Mouse (Mus musculus) adrenal gland, adult 2 months (tissue): ENCODE data around the gene Brat1. TPM values are rescaled to one million over a fixed set of nuclear protein-coding genes. Genes with fewer than 3 reads are reported as not detected.

Source experiments
- DNase-seq: peaks from one replicate; pipeline ENCODE4 v3.0.0; 2021
- polyA plus RNA-seq: library from polyadenylated mRNA; depleted of rRNA; stranded (reverse); fragments of >200 nt; gene quantifications from 2 replicates; pipeline ENCODE4 v1.2.3, GENCODE M21; 2012
- total RNA-seq, 2 experiments: library from RNA; stranded (reverse); gene quantifications; 2 replicates each; pipeline ENCODE4 v1.2.3; 2021

The Brat1 gene
- total and polyA plus RNA-seq, 3 experiments = 16.9 to 46.4 (median 18.8) TPM

DNA sequence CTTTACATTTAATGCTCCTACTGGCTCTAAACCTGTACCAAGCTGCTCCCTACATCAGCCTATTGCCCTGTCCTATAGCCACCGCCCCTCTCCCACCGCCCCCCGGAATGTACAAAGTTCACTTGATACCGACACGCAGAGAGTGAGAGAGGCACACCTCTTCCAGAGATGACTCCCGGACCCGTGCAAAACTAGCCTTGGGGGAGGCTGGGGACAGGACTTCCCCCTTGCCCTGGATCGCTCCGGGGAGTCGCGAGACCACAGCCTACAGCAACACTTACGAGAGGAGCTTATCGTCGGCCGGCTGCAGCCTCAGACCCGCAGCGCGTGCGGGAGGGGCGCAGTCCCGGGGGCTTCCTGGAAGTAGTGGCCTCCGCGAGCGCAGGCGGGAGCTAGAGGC, 3.1 kb upstream of the Brat1 start:
- no peak for DNase-seq

DNA sequence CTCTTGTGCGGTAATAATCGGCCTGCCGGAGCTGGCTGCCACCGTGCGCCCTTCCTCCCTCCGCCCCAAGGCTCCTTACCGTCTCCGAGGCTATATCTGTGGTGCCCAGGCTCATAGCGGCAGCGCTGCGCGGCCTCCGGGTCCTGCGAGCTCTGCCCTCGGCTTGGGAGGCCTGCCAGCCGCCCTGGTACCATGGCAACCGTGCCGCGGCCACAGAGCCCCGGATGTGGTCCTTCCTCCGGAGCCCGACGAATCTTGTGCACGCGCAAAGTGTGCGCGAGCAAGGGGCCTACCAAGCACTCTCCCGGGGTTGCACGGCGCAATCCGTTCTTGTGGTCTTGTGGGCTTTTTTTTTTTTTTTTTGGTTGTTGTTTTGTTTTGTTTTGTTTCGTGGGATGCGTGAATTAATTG, 2.7 kb upstream of the Brat1 start, which contains the start of gene Iqce:
TSS of gene Iqce (minus strand) at position 276 of the 411 bp plus-strand sequence.
- peak; percentile 98 for DNase-seq

DNA sequence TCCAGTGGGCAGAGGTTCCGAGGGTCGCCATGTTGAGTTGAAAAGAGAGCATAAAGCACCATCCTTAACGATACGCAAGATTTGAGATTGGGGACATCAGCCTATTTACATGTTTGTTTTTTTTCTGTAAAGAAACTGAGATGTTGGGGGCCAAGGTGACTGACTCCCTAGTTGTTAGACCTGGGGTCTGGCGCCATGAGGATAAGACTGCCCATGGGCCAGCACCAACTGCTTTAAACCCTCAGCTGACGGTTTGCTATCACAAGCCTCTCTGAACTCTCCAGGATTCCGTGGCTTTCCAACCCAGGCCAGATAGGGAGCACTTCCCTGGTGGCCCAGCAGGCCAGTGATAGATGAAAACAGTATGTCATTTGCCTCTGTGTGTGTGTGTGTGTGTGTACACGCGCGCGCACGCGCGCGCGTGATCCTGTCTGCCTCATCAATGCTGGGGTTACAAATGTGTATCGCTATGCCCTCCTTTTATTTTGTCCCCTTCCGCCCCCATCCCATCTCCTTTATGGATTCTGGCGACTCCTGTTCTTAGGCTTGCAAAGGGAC, 2.1 kb upstream of the Brat1 start:
- DNase-seq = no peak

DNA sequence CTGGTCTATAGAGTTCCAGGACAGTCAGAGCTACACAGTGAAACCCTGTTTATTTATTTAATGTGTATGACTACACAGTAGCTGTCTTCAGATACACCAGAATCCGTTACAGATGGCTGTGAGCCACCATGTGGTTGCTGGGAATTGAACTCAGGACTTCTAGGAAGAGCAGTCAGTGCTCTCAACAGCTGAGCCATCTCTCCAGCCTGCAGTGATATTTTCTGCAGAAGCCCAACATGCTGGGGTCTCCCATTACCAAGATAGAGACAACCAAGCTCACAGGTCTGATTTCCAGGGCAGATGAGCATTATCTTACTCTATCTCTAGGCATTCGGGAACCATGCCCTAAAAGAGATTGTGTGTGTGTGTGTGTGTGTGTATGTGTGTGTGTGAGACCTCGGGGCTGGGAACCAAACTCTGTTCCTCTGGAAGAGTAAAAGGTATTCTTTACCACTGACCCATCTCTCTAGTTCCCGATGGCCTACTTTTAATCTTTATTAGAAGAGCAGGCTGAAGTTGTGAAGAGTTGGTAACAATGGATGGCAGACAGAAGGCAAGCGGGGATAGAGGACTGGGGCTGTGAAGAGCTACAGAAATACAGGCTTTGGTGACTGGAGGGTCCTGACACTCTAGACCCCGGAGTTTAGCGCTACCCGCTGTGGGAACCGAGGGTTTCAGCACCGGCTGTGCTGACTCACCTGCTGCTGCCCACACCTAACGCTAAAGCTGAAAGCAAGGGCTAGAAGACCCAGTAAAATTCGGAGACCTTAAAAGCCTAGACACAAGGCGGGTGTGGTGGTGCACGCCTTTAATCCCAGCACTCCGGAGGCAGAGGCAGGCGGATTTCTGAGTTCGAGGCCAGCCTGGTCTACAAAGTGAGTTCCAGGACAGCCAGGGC, 1.1 kb upstream of the Brat1 start:
- no peak for DNase-seq

DNA sequence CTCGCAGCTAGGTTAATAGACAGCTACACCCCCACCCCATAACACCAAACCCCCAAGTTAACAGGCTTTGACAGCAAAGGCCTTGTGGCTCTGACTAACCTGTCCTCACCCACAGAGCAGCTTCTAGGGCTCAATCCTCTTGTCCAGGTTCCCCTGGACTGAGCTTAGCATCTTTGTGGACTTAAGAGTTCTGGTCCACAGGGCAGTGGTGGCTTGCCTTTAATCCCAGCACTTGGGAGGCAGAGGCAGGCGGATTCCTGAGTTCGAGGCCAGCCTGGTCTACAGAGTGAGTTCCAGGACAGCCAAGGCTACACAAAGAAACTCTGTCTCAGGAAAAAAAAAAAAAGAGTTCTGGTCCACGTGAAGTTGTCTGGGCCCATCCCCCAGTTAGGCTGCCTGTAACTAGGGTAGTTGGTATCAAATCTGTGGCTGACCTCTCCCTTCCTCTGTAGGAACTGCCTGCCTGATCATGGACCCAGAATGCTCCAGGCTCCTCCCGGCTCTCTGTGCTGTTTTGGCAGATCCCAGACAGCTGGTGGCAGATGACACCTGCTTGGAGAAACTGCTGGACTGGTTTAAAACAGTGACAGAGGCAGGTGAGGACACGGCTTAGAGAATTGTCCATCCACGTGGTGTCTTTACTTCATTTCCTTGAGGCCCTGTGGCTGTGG, 825 bp downstream of the Brat1 start:
- no peak for DNase-seq

DNA sequence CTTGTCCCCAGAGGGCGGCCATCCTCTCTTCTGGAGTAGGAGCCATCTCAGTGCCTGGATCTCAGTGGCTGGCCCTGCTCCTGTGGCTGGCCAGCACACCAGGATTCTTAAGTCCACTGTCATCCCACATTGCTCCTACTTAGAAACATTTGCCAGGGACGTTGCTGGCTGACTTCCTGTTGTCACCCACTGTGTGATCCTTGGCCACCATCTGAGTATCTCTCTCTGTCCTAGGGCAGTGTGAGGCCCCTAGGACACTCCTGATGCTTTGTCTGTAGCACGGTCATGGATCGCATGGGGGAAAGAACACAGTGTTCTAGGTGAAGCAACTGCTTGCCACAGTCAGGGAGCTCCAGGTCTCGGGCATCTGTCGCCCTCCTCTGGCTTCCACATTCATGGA, 5.5 kb downstream of the Brat1 start:
- DNase-seq = no peak

DNA sequence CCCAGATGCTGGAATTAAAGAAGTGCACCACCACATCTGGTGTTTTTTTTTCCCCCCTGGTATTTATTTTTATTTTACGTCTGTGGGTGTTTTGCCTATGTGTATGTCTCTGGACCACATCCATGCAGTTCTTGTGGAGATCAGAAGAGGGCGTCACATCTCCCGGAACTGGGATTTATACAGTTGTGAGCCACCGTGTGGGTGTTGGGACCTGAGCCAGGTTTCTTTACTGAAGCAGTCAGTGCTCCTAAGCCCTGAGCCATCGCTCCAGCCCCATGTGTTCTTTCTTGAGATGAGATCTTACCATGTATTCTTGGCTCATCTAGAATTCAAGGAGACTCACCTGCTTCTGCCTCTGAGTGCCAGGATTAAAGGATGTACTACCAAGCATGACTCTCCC, 6.2 kb downstream of the Brat1 start:
- no peak for DNase-seq

DNA sequence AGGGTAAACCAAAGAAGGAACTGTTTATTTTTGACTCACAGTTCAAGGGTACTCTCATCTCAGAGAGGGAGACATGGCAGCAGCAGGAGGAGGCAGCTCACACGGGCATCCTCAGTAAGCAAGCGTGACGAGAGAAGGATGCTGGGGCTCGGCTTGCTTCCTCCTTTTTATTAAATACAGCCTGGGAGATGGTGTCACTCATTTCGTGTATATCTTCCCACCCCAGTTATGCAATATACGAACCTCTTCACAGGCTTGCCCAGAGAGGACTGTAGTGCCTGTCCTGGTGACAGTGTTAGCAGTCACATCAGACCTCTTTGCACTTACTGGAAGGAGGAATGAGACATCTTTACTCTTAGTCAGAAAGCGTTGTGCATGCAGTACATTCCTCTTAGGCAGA, 16.0 kb downstream of the Brat1 start:
- DNase-seq = no peak

DNA sequence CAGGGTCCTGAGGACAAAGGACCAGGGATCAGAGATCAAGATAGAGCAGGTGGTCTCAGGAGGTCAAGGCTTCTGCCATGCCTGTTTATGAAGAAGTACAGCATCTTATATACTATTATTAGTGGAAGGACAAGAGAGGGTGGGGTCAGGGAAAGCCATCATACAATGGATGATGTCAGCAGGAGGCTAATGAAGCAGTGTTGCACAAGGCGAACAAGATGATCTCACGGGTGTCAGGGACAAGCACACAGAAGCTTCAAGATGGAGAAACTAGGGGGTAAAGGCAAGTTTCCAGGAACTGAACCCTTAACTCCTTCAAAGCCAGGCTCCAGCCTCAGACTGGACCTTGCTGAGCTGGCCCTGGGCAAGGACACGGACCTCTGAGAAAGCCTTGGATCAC, 17.3 kb downstream of the Brat1 start:
- peak; percentile 60 for DNase-seq

DNA sequence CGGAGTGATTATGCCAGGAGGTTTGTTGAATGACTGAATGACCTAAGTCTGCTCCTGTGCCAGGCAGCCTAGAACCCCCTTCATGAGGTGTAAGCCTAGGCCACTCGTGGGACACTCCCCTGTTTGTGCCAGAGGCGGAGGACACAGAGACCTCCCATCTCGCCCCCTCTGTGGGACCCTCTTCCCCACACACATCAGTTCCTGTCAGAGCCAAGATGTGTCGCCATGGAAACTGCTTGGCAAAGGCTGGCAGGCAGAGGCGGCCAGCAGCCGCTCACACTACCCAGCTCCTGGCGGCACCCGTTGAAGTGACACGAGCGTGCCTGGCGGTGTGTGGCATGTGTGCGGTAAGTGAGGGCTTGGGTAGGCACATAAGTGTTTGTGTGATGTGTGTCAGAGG, 19.0 kb downstream of the Brat1 start, which contains the start of gene Amz1:
TSS of gene Amz1 (plus strand) at position 306 of the 400 bp plus-strand sequence.
- DNase-seq = no peak

DNA sequence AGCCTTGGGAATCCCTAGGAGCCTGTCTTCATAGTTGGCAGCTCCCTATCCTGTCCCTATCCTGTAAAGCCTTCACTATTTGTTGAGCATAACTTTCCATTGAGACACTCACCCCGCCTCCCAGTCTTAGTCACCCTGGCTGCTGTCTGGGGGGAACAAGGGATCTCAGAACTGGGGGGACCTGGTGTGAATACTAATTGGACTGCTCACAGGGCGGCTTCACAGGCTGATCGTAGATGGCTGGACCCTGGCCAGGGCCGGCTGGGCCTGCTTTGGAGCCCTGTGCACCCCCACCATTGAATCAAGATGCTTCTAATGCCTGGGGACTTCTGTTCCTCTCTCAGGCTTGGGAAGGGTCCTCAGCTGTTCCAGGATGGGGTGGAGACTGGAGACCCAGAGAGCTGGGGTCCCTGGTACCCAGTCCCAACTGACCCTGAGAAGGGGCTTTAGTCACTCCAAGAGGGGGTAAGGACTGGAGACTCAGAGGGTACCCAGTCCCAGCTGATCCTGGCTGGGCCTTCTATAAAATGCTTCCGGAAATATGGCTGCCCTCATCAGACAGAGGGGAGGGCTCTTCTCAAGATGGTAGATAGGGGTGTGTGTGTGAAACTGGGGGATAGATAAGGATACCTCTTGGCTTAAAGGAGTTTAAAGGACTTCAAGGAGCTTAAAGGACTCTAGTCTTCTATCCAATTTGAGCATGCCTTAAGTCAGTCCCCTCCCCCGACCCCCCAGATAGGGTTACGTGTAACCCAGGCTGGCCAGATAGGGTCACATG, 21.4 kb downstream of the Brat1 start:
- DNase-seq = peak; percentile 67

DNA sequence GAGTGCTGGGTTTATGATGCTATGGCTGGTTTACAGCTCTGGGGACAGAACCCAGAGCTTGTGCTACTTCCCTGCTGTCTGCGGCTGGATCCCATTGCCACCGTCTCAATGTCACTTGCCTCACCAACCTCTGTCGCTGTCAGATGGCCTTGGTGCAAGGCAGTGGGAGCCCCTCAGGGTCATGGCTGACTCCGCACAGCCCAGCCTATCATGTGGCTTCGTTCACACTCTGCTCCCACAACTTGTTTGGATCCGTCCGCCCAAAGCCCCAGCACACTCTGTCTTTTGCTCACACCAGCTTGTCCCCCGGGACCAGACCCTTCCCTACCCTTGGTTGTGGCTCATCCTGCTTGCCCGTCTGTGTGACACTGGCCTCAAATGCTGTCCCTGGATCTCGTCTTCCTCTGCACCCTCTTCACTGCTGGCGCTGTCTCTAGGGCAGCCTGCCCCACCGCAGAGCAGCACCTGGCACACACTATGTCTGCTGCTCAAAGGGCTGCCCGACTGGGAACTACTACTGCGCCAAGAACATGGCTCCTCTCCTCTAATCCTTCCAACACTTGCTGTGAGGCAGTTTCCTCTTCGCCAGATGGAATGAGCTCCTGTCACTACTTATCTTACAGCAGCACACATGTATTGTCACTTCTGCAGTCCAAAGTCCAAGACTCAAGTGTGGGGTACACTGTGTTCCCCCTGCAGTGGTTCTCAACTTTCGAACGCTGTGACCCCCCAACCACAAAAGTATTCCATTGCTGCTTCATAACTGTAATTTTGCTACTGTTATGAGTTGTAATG, 22.3 kb downstream of the Brat1 start:
- peak; percentile 83 for DNase-seq

DNA sequence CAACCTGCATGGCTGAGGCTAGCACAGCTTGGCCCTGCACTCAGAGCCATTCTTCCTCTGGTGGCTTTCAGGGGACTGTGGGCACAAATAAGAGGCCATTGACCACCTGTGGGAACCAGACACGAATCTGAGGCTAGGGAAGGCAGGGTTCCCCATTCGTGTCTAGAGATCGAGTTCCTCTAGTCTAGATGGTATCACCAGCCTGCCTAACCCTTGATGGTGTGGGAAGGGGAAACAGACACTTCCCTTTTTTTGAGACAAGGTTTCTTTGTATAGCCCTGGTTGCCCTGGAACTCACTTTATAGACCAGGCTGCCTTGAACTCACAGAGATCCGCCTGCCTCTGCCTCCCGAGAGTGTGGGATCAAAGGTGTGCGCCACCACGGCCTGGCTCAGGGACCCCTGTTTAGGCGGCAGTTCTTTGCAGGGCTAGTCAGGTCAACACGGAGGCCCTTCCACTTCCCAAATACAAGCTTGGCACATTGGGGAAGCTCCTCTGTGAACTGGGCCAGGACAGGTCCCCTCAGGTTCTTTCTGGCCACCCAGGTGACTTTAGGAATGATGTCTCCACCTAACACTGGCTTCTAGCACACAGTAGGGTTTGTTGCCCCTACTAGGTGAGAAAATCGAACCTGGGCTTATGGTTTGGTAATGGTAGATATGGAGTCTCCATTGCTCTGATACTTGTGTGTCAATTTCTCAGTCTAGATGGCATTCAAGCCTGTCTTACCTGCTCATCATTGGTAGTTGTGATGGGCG, 26.4 kb downstream of the Brat1 start:
- no peak for DNase-seq

DNA sequence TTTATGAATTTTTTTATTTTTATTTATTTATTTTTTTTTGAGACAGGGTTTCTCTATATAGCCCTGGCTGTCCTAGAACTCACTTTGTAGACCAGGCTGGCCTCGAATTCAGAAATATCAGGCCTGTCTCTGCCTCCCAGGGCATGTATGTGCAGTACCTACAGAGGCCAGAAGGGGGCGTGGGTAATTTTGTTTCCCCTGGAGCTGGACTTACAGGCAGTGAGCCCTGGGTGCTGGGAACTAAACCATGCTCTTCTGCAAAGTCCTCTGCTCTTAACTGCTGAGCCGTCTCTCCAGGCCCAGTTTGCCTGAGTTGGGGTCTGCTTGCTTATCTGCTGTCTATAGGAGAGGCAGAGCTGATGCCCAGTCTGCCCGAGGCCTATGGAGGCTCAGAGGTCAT, 27.4 kb downstream of the Brat1 start:
- DNase-seq = no peak

DNA sequence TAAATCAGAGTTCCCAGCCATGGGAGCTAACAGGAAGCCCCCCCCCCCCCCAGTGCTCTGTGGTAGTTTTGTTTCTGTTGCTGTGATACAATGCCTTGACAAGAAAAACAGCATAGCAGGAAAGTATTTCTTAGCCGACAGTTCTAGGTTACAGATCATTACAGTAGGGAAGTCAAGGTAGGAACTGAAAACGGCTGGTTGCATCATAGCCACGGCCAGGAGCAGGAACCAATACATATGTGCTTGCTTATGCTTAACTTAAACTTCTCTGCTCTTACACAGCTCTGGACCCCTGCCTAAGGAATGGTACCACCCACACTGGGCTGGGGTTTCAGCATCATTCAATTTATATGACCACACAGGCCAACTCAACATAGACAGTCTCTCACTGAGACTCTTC, 28.5 kb downstream of the Brat1 start:
- DNase-seq = no peak

DNA sequence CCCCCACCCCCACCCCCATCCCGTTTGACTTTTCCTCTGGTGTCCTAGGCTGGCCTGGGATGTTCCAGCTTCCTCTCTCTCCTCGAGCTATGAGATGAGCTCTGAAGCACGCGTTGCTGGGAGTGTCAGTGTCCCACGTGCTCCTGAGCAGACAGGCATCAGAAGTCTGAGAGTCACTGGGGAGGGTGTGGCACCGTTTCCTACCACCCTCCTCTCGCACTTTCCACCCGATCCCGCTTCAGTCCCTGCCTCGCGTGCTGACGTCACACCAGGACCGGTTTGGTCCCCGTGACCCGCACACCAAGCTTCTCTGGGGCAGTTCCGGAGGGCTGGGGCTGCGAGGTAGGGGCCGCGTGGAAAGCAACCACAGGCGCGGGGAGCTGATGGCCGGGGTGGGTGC, 30.5 kb downstream of the Brat1 start:
- DNase-seq = peak; percentile 57

DNA sequence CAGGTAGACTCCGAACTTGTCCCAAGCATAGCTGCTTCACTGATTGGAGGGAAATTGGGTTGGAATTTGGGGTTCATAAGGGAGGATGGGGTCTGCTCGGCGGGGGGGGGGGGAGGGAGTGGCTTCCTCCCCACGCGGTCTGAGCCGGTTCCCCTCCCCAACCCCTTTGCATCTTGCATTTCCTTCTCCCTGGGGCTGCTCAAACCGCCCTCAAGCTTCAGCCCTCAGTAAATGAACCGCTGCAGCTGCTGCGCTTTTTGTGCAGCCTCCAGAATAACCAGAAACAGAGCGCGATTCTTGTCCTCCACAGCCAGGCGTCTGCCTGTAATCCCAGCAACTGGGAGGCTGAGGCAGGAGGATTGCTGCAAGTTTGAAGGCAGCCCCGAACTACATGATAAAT, 31.4 kb downstream of the Brat1 start:
- no peak for DNase-seq

DNA sequence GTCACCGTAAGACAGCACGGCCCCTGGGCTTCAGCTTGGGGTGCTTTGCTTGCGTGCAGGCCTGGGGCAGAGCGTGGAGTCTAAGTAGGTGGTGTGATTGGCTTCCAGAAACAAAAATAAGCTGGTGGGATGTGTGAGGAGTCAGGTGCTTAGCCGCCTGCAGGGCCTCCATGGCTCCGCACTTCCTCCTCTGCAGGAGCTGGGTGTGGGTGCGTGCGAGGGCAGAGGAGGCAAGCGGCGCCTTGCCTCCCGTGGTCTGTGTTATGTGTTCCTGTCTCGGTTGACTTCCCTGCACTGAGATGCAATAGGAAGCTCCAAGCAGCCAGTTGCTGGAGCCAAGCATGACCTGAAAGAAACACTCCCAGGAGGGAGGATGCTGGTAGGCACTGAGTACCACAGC, 35.0 kb downstream of the Brat1 start:
- DNase-seq = no peak

DNA sequence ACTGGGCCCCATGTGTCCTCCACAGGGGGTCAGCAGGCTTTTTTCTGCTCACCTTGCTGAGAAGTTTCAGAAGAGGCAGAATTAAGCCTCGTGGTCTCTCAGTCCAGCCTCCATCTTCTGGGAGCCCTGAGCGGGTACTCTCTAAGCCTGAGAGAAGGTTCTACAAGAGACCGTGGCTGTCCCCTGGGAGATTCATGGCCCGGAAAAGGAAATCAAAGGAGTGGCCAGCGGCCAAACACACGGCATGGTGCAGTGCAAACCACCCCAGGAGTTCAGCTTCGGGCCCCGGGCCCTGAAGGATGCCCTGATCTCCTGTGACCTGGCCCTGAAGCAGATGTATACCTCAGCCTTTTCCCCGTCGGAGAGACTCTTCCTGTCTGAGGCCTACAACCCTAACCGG, 36.2 kb downstream of the Brat1 start:
- DNase-seq = no peak

DNA sequence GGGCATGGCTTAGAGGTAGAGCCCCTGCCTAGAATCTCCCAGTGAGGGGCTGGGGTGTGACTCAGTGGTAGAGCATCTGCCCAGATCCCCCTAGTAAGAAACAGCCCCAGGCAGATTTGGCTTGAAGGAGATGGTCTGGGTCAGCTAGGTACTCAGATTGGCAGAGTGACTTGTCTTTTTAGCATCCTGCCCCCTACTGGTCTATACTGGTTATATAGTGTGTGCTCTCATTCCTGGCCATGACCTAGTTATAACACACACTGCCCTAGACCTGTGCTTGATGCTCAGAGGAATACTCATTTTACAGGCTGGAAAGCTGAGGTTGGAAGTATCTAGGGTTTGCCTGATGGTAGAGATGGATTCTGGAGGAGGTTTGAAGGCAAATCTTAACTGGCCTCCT, 37.1 kb downstream of the Brat1 start:
- DNase-seq = no peak

DNA sequence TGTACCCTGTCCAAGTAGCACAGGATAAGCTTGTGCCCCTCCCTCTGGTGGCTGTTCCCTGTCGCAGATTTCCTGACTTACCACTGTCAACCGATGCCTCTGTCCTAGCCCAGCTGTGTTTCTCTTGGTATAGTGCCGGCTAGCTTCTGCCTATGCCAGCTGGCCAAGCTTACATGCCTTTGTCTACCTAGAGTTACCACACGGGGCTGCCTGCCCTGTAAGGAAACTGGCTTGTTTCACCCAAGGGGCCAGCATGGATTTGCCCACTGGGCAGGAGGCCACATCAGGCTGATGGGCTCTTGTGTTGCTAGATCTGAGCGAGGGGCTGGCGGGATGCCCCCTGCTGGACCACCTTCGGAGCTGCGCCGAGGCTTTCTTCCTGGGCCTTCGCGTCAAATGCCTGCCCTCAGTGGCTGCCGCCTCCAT, 38.9 kb downstream of the Brat1 start:
- no peak for DNase-seq
